Mouse (Mus musculus): ENCODE results near the gene Gpc6. TPM values are rescaled to one million over a fixed set of nuclear protein-coding genes. Genes with fewer than 3 reads are reported as not detected.

Gene Gpc6
- polyA plus RNA-seq, 1 experiment from 2014 or later, result 36.7 TPM

GRCm38 (mm10) chr14:117894869-117895538, 969.9 kb downstream of the Gpc6 start:
- Histone ChIP-seq H3K9ac (ENCODE audit: low read length) (no peak overlapping the region), H3K27ac (ENCODE audit: low read depth, low read length) (no peak overlapping the region), H3K9me3 (ENCODE audit: control insufficient read depth, low read length) (no peaks in the 10 kb centered on the region), H3K36me3 (ENCODE audit: control insufficient read depth, insufficient read depth, low read length) (no peaks in the 10 kb centered on the region), H3K27me3 (ENCODE audit: control insufficient read depth, insufficient read depth, low read length) (no peaks in the 10 kb centered on the region), H3K4me3 (ENCODE audit: low read depth, low read length) (no peak overlapping the region), H3K4me2 (ENCODE audit: low read depth, low read length, severe bottlenecking) (0 out of 2 replicates have a peak overlapping the region, but pooled peaks have one; percentile 21), H3K4me1 (replicated peaks; ENCODE audit: control insufficient read depth, insufficient read depth, low read length) (no peaks in the 10 kb centered on the region; the same call in 1 of the 2 replicates)
- ATAC-seq (replicated peaks; ENCODE audit: low FRiP score) (peak; percentile 49; the same call in 1 of the 2 replicates), DNase-seq (ENCODE audit: low spot score) (peak; percentile 41)
- WGBS, result 71% methylated on average over 10 of the region's 10 CpGs

- 87% methylated on average over 16 of the region's 16 CpGs for WGBS
- DNase-seq (ENCODE audit: low spot score) (peak; percentile 42), ATAC-seq (replicated peaks; ENCODE audit: low FRiP score) (no peak)
- Histone ChIP-seq H3K9ac (ENCODE audit: low read length) (no peak overlapping the region), H3K4me1 (replicated peaks; ENCODE audit: control insufficient read depth, insufficient read depth, low read length) (no peaks in the 10 kb centered on the region; the same call in 1 of the 2 replicates), H3K27me3 (ENCODE audit: control insufficient read depth, insufficient read depth, low read length) (no peaks in the 10 kb centered on the region), H3K36me3 (ENCODE audit: control insufficient read depth, insufficient read depth, low read length) (no peaks in the 10 kb centered on the region), H3K27ac (ENCODE audit: low read depth, low read length) (no peak overlapping the region), H3K4me2 (ENCODE audit: low read depth, low read length, severe bottlenecking) (0 out of 2 replicates have a peak overlapping the region, but pooled peaks have one; percentile 21), H3K9me3 (ENCODE audit: control insufficient read depth, low read length) (no peaks in the 10 kb centered on the region), H3K4me3 (ENCODE audit: low read depth, low read length) (no peak overlapping the region)
Observed at GRCm38 (mm10) chr14:117895539-117895912, 970.4 kb downstream of the Gpc6 start.

- Histone ChIP-seq H3K27ac (ENCODE audit: low read depth, low read length) (no peak overlapping the region), H3K9me3 (ENCODE audit: control insufficient read depth, low read length) (no peaks in the 10 kb centered on the region), H3K4me2 (ENCODE audit: low read depth, low read length, severe bottlenecking) (no peak overlapping the region), H3K36me3 (ENCODE audit: control insufficient read depth, insufficient read depth, low read length) (no peaks in the 10 kb centered on the region), H3K27me3 (ENCODE audit: control insufficient read depth, insufficient read depth, low read length) (no peaks in the 10 kb centered on the region), H3K9ac (ENCODE audit: low read length) (no peak overlapping the region), H3K4me1 (replicated peaks; ENCODE audit: control insufficient read depth, insufficient read depth, low read length) (peaks cover 4% of the 10 kb centered on the region; the same call in 1 of the 2 replicates), H3K4me3 (ENCODE audit: low read depth, low read length) (no peak overlapping the region)
- 86% methylated on average over 9 of the region's 9 CpGs for WGBS
- ATAC-seq (replicated peaks; ENCODE audit: low FRiP score), result no peak
- DNase-seq (ENCODE audit: low spot score), result peak; percentile 46
Observed at GRCm38 (mm10) chr14:117904300-117904699, 979.2 kb downstream of the Gpc6 start.

- Histone ChIP-seq H3K27me3 (ENCODE audit: control insufficient read depth, insufficient read depth, low read length) (no peaks in the 10 kb centered on the region), H3K9me3 (ENCODE audit: control insufficient read depth, low read length) (no peaks in the 10 kb centered on the region), H3K4me3 (ENCODE audit: low read depth, low read length) (no peak overlapping the region), H3K27ac (ENCODE audit: low read depth, low read length) (no peak overlapping the region), H3K9ac (ENCODE audit: low read length) (no peak overlapping the region), H3K36me3 (ENCODE audit: control insufficient read depth, insufficient read depth, low read length) (no peaks in the 10 kb centered on the region), H3K4me2 (ENCODE audit: low read depth, low read length, severe bottlenecking) (0 out of 2 replicates have a peak overlapping the region, but pooled peaks have one; percentile 9), H3K4me1 (replicated peaks; ENCODE audit: control insufficient read depth, insufficient read depth, low read length) (peaks cover 4% of the 10 kb centered on the region; the same call in 1 of the 2 replicates)
- DNase-seq (ENCODE audit: low spot score) (no peak), ATAC-seq (replicated peaks; ENCODE audit: low FRiP score) (no peak; the same call in 1 of the 2 replicates)
- 41% methylated on average over 10 of the region's 10 CpGs for WGBS
Observed at GRCm38 (mm10) chr14:117905701-117906100, 980.6 kb downstream of the Gpc6 start.

- no peaks in the 10 kb centered on the region for H3K27me3 ChIP-seq (ENCODE audit: control insufficient read depth, insufficient read depth, low read length)
- H3K4me2 ChIP-seq (ENCODE audit: low read depth, low read length, severe bottlenecking), result no peak overlapping the region
- no peak for DNase-seq (ENCODE audit: low spot score)
- ATAC-seq (replicated peaks; ENCODE audit: low FRiP score), result no peak
- no peak overlapping the region for H3K4me3 ChIP-seq (ENCODE audit: low read depth, low read length)
- no peak overlapping the region for H3K9ac ChIP-seq (ENCODE audit: low read length)
- no peaks in the 10 kb centered on the region for H3K9me3 ChIP-seq (ENCODE audit: control insufficient read depth, low read length)
- no peaks in the 10 kb centered on the region for H3K36me3 ChIP-seq (ENCODE audit: control insufficient read depth, insufficient read depth, low read length)
- WGBS, result 47% methylated on average over 5 of the region's 5 CpGs
- peaks cover 4% of the 10 kb centered on the region; the same call in 1 of the 2 replicates for H3K4me1 ChIP-seq (replicated peaks; ENCODE audit: control insufficient read depth, insufficient read depth, low read length)
- no peak overlapping the region for H3K27ac ChIP-seq (ENCODE audit: low read depth, low read length)
Observed at GRCm38 (mm10) chr14:117906361-117906760, 981.2 kb downstream of the Gpc6 start.

GRCm38 (mm10) chr14:117908231-117908920, 983.3 kb downstream of the Gpc6 start:
- no peak overlapping the region for H3K27ac ChIP-seq (ENCODE audit: low read depth, low read length)
- H3K4me1 ChIP-seq (replicated peaks; ENCODE audit: control insufficient read depth, insufficient read depth, low read length), result peaks cover 4% of the 10 kb centered on the region; the same call in 1 of the 2 replicates
- H3K4me2 ChIP-seq (ENCODE audit: low read depth, low read length, severe bottlenecking), result no peak overlapping the region
- no peaks in the 10 kb centered on the region for H3K9me3 ChIP-seq (ENCODE audit: control insufficient read depth, low read length)
- ATAC-seq (replicated peaks; ENCODE audit: low FRiP score), result no peak
- peak; percentile 49 for DNase-seq (ENCODE audit: low spot score)
- H3K36me3 ChIP-seq (ENCODE audit: control insufficient read depth, insufficient read depth, low read length), result no peaks in the 10 kb centered on the region
- WGBS, result 85% methylated on average over 8 of the region's 8 CpGs
- H3K4me3 ChIP-seq (ENCODE audit: low read depth, low read length), result no peak overlapping the region
- no peaks in the 10 kb centered on the region for H3K27me3 ChIP-seq (ENCODE audit: control insufficient read depth, insufficient read depth, low read length)
- no peak overlapping the region for H3K9ac ChIP-seq (ENCODE audit: low read length)

DNA sequence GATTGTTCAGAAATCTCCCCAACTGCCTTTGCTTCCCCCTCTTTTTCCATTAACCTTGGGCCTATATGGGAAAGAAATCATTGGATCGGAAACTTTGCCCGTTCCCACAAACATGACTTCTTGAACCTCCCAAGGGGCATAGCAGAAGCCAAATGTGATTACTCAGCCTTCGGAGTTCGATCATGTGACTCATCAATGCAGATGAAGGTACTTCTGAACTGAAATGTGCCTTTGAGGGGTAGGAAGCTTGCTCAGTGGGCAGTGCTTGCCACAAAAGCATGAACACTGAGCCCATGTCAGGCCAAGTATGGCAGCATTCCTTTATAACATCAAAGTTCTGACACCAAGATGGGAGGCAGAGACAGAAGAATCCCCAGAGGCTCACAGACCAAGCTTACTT, 983.9 kb downstream of the Gpc6 start:
- Histone ChIP-seq H3K36me3 (ENCODE audit: control insufficient read depth, insufficient read depth, low read length) (no peaks in the 10 kb centered on the region), H3K4me3 (ENCODE audit: low read depth, low read length) (no peak overlapping the region), H3K9ac (ENCODE audit: low read length) (no peak overlapping the region), H3K4me1 (replicated peaks; ENCODE audit: control insufficient read depth, insufficient read depth, low read length) (peaks cover 4% of the 10 kb centered on the region; the same call in 1 of the 2 replicates), H3K27me3 (ENCODE audit: control insufficient read depth, insufficient read depth, low read length) (no peaks in the 10 kb centered on the region), H3K27ac (ENCODE audit: low read depth, low read length) (no peak overlapping the region), H3K4me2 (ENCODE audit: low read depth, low read length, severe bottlenecking) (no peak overlapping the region), H3K9me3 (ENCODE audit: control insufficient read depth, low read length) (no peaks in the 10 kb centered on the region)
- 85% methylated on average over 4 of the region's 4 CpGs for WGBS
- DNase-seq (ENCODE audit: low spot score) (peak; percentile 30), ATAC-seq (replicated peaks; ENCODE audit: low FRiP score) (no peak)

DNA sequence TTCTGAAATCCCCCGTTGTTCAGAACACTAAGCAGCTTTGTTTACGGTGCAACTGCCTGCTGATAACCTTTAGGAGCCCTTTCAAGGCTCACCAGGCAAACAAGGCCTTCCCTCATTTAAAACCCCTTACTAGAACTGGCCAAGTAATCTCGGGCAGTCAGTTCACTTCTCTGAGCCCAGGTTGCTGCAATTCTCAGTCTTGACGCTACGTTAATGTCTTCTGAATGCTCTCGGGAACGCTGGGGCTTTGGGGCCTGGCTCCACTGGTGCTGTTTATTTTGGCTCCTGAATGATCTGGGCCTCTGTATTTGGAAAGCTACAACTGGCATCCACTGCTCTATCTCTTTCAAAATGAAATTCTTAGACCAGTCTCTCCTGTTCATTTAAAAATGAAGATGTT, 985.2 kb downstream of the Gpc6 start:
- Histone ChIP-seq H3K9me3 (ENCODE audit: control insufficient read depth, low read length) (no peaks in the 10 kb centered on the region), H3K27ac (ENCODE audit: low read depth, low read length) (no peak overlapping the region), H3K36me3 (ENCODE audit: control insufficient read depth, insufficient read depth, low read length) (no peaks in the 10 kb centered on the region), H3K4me2 (ENCODE audit: low read depth, low read length, severe bottlenecking) (no peak overlapping the region), H3K27me3 (ENCODE audit: control insufficient read depth, insufficient read depth, low read length) (no peaks in the 10 kb centered on the region), H3K9ac (ENCODE audit: low read length) (no peak overlapping the region), H3K4me1 (replicated peaks; ENCODE audit: control insufficient read depth, insufficient read depth, low read length) (peaks cover 4% of the 10 kb centered on the region; the same call in 1 of the 2 replicates), H3K4me3 (ENCODE audit: low read depth, low read length) (no peak overlapping the region)
- DNase-seq (ENCODE audit: low spot score) (peak; percentile 46), ATAC-seq (replicated peaks; ENCODE audit: low FRiP score) (no peak)
- WGBS, result 8% methylated on average over 7 of the region's 7 CpGs

Data from forebrain, embryonic 11.5 days (tissue).